Mouse (Mus musculus): Measurements from ENCODE around the gene Ak9. TPM values are rescaled to one million over a fixed set of nuclear protein-coding genes. Genes with fewer than 3 reads are reported as not detected.

Ak9 gene
- polyA plus RNA-seq, 1 experiment: 0.22 TPM

DNA sequence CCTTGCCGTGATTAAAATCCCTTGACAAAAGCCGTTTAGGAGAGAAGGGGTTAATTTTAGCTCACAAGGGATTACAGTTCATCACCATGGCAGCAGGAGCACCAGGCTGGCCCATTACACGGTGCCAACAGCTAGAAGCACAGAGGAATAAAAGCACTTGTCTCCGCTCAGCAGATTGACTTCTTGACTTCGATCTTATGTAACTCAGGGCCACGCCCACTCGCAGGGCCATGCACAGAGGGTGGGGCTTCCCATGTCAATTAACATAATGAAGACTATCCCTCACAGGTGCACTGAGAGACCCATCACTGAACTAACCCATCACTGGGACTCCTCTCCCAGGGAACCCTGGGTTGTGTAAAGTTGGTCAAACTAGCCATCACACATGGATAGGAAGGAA is 8.6 kb upstream of the Ak9 start:
- Histone ChIP-seq H3K4me1 (ENCODE audit: control insufficient read depth, insufficient read depth, low read length) (no peaks in the 10 kb centered on the region), H3K27ac (ENCODE audit: control insufficient read depth, insufficient read depth, low read depth, low read length, poor library complexity) (no peak overlapping the region), H3K4me3 (replicated peaks; ENCODE audit: control insufficient read depth, low read depth, low read length) (no peak overlapping the region)
- TF ChIP-seq CTCF (IDR thresholded peaks at IDR 0.05; ENCODE audit: control insufficient read depth, insufficient read depth, low read length) (no peak), POLR2A (IDR thresholded peaks at IDR 0.05; ENCODE audit: borderline replicate concordance, control insufficient read depth, low read depth, low read length) (no peak)
- WGBS: 60% methylated on average over 7 of the region's 7 CpGs

DNA sequence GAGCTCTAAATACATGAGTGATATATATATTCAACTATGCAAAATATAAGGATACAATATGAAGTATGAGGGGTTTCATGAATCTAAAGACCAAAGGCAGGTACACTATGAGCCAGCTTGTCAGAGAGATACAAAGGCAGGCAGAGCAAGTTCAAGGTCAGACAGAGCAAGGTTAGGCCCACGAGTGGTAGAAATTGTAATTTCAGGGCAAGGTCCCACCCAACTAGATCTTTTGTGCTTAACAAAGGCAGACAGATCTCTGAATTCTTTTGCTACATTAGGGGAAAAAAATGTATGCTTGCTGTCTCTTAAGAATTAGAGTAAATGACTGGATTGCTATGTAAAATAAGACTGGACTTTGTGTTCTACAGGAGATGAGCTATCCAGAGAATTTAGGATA is 3.6 kb upstream of the Ak9 start:
- no peak overlapping the region for H3K4me3 ChIP-seq (replicated peaks; ENCODE audit: control insufficient read depth, low read depth, low read length)
- WGBS: 57% methylated on average over 1 of the region's 1 CpGs
- H3K27ac ChIP-seq (ENCODE audit: control insufficient read depth, insufficient read depth, low read depth, low read length, poor library complexity): no peak overlapping the region
- no peaks in the 10 kb centered on the region; the same call in 1 of the 2 replicates for H3K4me1 ChIP-seq (ENCODE audit: control insufficient read depth, insufficient read depth, low read length)
- TF ChIP-seq POLR2A (IDR thresholded peaks at IDR 0.05; ENCODE audit: borderline replicate concordance, control insufficient read depth, low read depth, low read length): no peak
- no peak for TF ChIP-seq CTCF (IDR thresholded peaks at IDR 0.05; ENCODE audit: control insufficient read depth, insufficient read depth, low read length)

DNA sequence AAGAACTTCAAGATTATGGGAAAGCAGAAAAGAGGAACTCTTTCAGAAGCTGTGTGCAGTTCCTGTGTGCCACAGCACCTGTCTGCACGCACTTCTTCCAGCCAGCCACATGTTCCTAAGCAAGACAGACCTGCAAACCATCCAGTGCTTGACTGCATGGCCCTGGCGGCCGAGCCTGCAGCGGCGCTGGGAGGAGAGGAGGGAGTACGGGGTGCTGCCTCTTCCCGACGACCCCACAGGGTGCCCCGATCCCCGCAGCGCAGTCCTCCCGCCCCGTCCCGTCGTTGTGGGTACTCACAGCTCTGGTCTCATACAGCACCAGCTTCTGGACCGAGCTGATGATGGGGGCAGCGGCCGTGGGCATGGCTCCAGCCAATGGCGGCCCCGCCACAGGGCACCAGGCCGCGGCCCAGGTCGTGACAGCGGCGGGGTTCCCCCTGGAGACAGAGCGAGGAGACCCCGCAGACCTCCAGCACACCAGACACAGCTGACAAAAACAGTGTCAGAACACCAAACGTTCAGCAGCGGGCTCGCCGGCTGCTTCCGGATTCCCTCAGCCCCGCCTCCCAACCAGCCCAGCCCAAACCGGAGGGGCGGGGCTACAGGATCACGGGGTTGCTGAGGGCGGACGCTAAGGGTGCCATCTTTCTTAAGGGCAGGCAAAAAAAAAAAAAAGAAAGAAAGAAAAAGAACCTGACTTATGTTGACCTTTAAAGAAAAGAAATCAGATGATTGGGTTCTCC is 920 bp upstream of the Ak9 start, which contains the start of gene Fig4:
TSS of gene Fig4 (minus strand) at position 572 of the 743 bp plus-strand sequence.
- 1% methylated on average over 38 of the region's 38 CpGs for WGBS

DNA sequence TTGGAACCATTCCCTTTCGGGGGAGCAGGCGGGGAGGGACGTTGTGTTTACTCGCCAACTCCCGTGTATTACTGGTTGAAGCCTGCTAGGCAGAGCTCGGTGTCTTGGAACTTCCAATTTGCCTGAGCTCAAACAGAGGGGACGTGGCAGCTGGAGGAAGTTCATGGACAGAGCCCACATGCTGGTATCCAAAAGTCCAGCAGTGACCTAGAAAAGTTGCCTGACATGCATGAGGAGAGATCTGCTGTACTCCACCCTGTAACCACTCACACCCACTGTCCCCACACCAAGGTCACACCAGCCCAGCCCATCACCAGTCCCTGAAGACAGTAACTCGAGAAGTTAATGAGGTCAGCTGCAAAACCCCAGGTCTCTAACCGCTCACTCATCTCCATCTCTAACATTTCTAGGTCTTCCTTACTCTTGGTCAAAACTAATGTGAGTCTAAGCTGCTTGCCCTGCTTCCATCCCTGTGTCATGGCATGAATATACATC is 1.2 kb downstream of the Ak9 start:
- WGBS: 80% methylated on average over 9 of the region's 9 CpGs
- Histone ChIP-seq H3K4me1 (ENCODE audit: control insufficient read depth, insufficient read depth, low read length) (no peaks in the 10 kb centered on the region; the same call in 1 of the 2 replicates), H3K4me3 (replicated peaks; ENCODE audit: control insufficient read depth, low read depth, low read length) (no peak overlapping the region), H3K27ac (ENCODE audit: control insufficient read depth, insufficient read depth, low read depth, low read length, poor library complexity) (no peak overlapping the region)
- no peak for TF ChIP-seq POLR2A (IDR thresholded peaks at IDR 0.05; ENCODE audit: borderline replicate concordance, control insufficient read depth, low read depth, low read length)
- TF ChIP-seq CTCF (IDR thresholded peaks at IDR 0.05; ENCODE audit: control insufficient read depth, insufficient read depth, low read length): no peak

More for the DNA sequence above, 920 bp upstream of the Ak9 start, which contains the start of gene Fig4:
- peak; percentile 48; the same call in 1 of the 2 replicates for TF ChIP-seq POLR2A (IDR thresholded peaks at IDR 0.05; ENCODE audit: borderline replicate concordance, control insufficient read depth, low read depth, low read length)
- TF ChIP-seq CTCF (IDR thresholded peaks at IDR 0.05; ENCODE audit: control insufficient read depth, insufficient read depth, low read length): no peak
- peak within 1 kb of the TSS; percentile 97 for H3K4me3 ChIP-seq (replicated peaks; ENCODE audit: control insufficient read depth, low read depth, low read length)
- H3K4me1 ChIP-seq (ENCODE audit: control insufficient read depth, insufficient read depth, low read length): no peaks in the 10 kb centered on the region; the same call in 1 of the 2 replicates
- H3K27ac ChIP-seq (ENCODE audit: control insufficient read depth, insufficient read depth, low read depth, low read length, poor library complexity): peak within 1 kb of the TSS; percentile 93

DNA sequence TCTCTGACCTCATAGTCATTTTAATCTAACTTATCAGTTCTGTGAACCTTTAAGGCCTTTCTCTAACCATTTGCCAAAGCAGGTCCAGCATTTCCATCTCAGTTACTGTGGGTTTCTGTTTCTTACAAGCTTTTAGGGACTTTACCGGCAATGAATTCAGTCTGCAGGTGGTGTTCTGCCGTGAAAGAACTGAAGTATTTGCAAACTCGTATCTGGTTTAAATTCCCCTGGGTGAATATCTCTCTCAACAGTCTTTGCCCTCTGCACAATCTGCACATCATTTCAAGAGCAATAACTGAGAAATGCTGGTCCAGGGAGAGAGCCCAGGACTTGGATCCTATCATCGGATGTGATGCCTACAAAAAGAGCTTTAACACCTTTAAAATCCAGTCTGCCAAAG is 4.4 kb downstream of the Ak9 start:
- H3K27ac ChIP-seq (ENCODE audit: control insufficient read depth, insufficient read depth, low read depth, low read length, poor library complexity): no peak overlapping the region
- 82% methylated on average over 4 of the region's 4 CpGs for WGBS
- TF ChIP-seq POLR2A (IDR thresholded peaks at IDR 0.05; ENCODE audit: borderline replicate concordance, control insufficient read depth, low read depth, low read length) (no peak), CTCF (IDR thresholded peaks at IDR 0.05; ENCODE audit: control insufficient read depth, insufficient read depth, low read length) (no peak)
- H3K4me3 ChIP-seq (replicated peaks; ENCODE audit: control insufficient read depth, low read depth, low read length): no peak overlapping the region
- H3K4me1 ChIP-seq (ENCODE audit: control insufficient read depth, insufficient read depth, low read length): no peaks in the 10 kb centered on the region; the same call in 1 of the 2 replicates

DNA sequence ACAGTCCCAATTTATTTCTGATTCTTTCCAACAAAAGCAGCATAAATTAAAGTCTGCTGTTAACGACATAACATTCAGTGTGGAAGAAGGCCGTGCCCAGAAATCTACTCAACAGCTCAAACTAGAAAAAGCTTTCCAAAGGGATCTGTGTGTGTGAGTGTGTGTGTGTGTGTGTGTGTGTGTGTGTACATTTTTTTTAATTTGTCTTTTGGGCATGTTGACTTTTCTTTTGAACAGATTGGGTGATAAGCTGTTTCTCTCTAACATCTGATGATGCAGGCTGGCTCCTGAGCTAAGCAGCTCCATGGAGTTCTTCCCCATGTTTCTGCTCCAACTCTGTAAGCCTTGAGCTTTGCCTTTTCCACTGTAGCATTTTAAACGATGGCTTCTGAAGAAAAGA is 12.1 kb downstream of the Ak9 start:
- TF ChIP-seq CTCF (IDR thresholded peaks at IDR 0.05; ENCODE audit: control insufficient read depth, insufficient read depth, low read length): no peak
- TF ChIP-seq POLR2A (IDR thresholded peaks at IDR 0.05; ENCODE audit: borderline replicate concordance, control insufficient read depth, low read depth, low read length): no peak
- Histone ChIP-seq H3K27ac (ENCODE audit: control insufficient read depth, insufficient read depth, low read depth, low read length, poor library complexity) (no peak overlapping the region), H3K4me1 (ENCODE audit: control insufficient read depth, insufficient read depth, low read length) (no peaks in the 10 kb centered on the region), H3K4me3 (replicated peaks; ENCODE audit: control insufficient read depth, low read depth, low read length) (no peak overlapping the region)
- 83% methylated on average over 3 of the region's 3 CpGs for WGBS

DNA sequence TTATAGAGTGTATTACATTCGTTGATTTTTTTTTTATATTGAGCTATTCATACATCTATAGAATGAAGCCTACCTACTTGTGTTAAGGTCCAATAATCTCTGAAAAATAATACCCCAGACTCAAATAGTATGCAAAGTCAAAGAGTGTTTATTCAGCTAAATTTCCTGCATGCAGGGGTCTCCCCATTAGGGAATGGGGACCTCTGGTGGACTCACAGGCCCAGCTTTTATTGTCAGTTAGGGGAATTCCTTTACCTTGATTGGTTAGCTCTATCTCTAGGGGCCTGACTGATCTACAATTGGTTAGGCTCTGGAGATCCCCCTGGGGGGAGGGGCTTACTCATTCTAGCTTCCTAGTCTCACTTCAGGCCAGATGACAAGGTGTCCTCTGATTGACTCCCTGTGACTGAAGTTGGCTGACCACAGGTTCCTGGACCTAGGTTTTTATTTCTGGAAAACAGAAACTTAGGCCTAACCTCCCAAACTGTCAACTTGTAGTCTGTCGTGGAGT is 28.8 kb downstream of the Ak9 start:
- H3K4me3 ChIP-seq (replicated peaks; ENCODE audit: control insufficient read depth, low read depth, low read length): no peak overlapping the region
- 78% methylated on average over 2 of the region's 2 CpGs for WGBS
- no peaks in the 10 kb centered on the region; the same call in 1 of the 2 replicates for H3K4me1 ChIP-seq (ENCODE audit: control insufficient read depth, insufficient read depth, low read length)
- no peak overlapping the region for H3K27ac ChIP-seq (ENCODE audit: control insufficient read depth, insufficient read depth, low read depth, low read length, poor library complexity)
- TF ChIP-seq CTCF (IDR thresholded peaks at IDR 0.05; ENCODE audit: control insufficient read depth, insufficient read depth, low read length): no peak
- TF ChIP-seq POLR2A (IDR thresholded peaks at IDR 0.05; ENCODE audit: borderline replicate concordance, control insufficient read depth, low read depth, low read length): no peak

DNA sequence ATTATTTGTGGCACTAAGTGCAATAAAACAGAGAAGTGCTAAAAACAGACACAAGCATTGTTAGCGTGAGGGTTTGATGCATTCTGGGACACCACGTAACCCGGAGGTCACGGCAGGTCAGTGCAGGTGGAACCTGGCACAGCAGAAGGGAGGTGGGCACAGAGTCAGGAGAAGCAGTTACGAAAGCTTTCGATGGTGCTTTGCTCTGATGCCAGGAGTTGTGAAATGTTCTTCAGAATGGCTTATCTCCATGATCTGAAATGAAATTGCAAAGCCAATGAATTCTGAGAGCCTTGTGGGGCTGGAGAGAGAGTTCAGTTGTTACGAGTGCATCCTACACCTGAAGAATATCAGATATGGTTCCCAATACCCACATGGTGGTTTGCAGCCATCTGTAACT is 37.6 kb downstream of the Ak9 start:
- TF ChIP-seq POLR2A (IDR thresholded peaks at IDR 0.05; ENCODE audit: borderline replicate concordance, control insufficient read depth, low read depth, low read length) (no peak), CTCF (IDR thresholded peaks at IDR 0.05; ENCODE audit: control insufficient read depth, insufficient read depth, low read length) (no peak)
- H3K27ac ChIP-seq (ENCODE audit: control insufficient read depth, insufficient read depth, low read depth, low read length, poor library complexity): no peak overlapping the region
- WGBS: 51% methylated on average over 7 of the region's 7 CpGs

More for the DNA sequence above, 37.6 kb downstream of the Ak9 start:
- peaks cover 1% of the 10 kb centered on the region; the same call in 1 of the 2 replicates for H3K4me1 ChIP-seq (ENCODE audit: control insufficient read depth, insufficient read depth, low read length)
- no peak overlapping the region for H3K4me3 ChIP-seq (replicated peaks; ENCODE audit: control insufficient read depth, low read depth, low read length)

Measured in bone marrow, adult 2 months (tissue).